Mouse (Mus musculus) hematopoietic stem cell, adult 5-6 weeks (primary cell): ENCODE measurements around the gene Rpap2. TPM values are rescaled to one million over a fixed set of nuclear protein-coding genes. Genes with fewer than 3 reads are reported as not detected.

Source experiments
- total RNA-seq: library from RNA; stranded (forward); fragments of 172-1452, 232-1000 nt; gene quantifications from 2 replicates; pipeline ENCODE4 v1.2.3, GENCODE M21; 2017

Rpap2 gene
- total RNA-seq, 1 experiment from 2014 or later, result 58.5 TPM

Other genes with a start within 250 kb of the Rpap2 start
- gene Ephx4, start 194.6 kb upstream of the Rpap2 start, total RNA-seq, result not detected in 2 replicates
- gene Lpcat2b, start 165.8 kb upstream of the Rpap2 start, total RNA-seq, result not detected in 2 replicates
- gene Btbd8, start 159.4 kb upstream of the Rpap2 start, total RNA-seq, result 14.2 and 20.2 TPM in 2 replicates
- gene Gm42669, start 89.8 kb upstream of the Rpap2 start, total RNA-seq, result 1.9 TPM in 1 of 2 replicates, not detected in the other
- not detected in 2 replicates for gene 1700028K03Rik, start 62.7 kb upstream of the Rpap2 start, total RNA-seq
- 17.4 and 25.1 TPM in 2 replicates for gene Glmn, start 515 bp downstream of the Rpap2 start, total RNA-seq
- 16.5 and 30.3 TPM in 2 replicates for gene Gfi1, start 128.7 kb downstream of the Rpap2 start, total RNA-seq
- gene Ube2d2b, start 232.7 kb downstream of the Rpap2 start, total RNA-seq, result not detected in 2 replicates